Mouse (Mus musculus): Measurements from ENCODE around the gene Otop3. TPM values are rescaled to one million over a fixed set of nuclear protein-coding genes. Genes with fewer than 3 reads are reported as not detected.

Gene Otop3
- polyA plus RNA-seq, 1 experiment: not detected

- H3K27me3 ChIP-seq (ENCODE audit: control insufficient read depth, insufficient read depth, insufficient read length): no peaks in the 10 kb centered on the region
- H3K4me3 ChIP-seq (ENCODE audit: insufficient read depth, poor library complexity, severe bottlenecking): no peak overlapping the region
- no peaks in the 10 kb centered on the region for H3K79me2 ChIP-seq (ENCODE audit: control insufficient read depth, insufficient read depth)
- H3K79me3 ChIP-seq (ENCODE audit: low read depth): no peaks in the 10 kb centered on the region
- H3K36me3 ChIP-seq (ENCODE audit: control insufficient read depth, insufficient read depth): no peaks in the 10 kb centered on the region
- no peak for TF ChIP-seq MYOG (IDR thresholded peaks at IDR 0.05; ENCODE audit: control insufficient read depth, extremely low read depth, insufficient read length)
- TF ChIP-seq FOSL1 (IDR thresholded peaks at IDR 0.05; ENCODE audit: insufficient read depth, low read length, poor library complexity, severe bottlenecking): no peak
- no peak for TF ChIP-seq MAX (IDR thresholded peaks at IDR 0.05)
- no peak for TF ChIP-seq CEBPB (IDR thresholded peaks at IDR 0.05; ENCODE audit: low read depth)
- TF ChIP-seq CTCF (IDR thresholded peaks at IDR 0.05; ENCODE audit: control insufficient read depth, insufficient read depth, insufficient read length): no peak
- TF ChIP-seq USF1 (IDR thresholded peaks at IDR 0.05; ENCODE audit: low read depth): no peak
- TF ChIP-seq MYOD1 (IDR thresholded peaks at IDR 0.05; ENCODE audit: control insufficient read depth, insufficient read length, low read depth): no peak
- H3ac ChIP-seq (ENCODE audit: control insufficient read depth, insufficient read length, low read depth): no peak overlapping the region
Measured at GRCm38 (mm10) chr11:115359726-115360125, 25.2 kb downstream of the Otop3 start.

GRCm38 (mm10) chr11:115364136-115364535 is 29.6 kb downstream of the Otop3 start:
- H3ac ChIP-seq (ENCODE audit: control insufficient read depth, insufficient read length, low read depth): no peak overlapping the region
- no peaks in the 10 kb centered on the region for H3K79me3 ChIP-seq (ENCODE audit: low read depth)
- H3K27me3 ChIP-seq (ENCODE audit: control insufficient read depth, insufficient read depth, insufficient read length): no peaks in the 10 kb centered on the region
- H3K36me3 ChIP-seq (ENCODE audit: control insufficient read depth, insufficient read depth): no peaks in the 10 kb centered on the region
- no peak overlapping the region for H3K4me3 ChIP-seq (ENCODE audit: insufficient read depth, poor library complexity, severe bottlenecking)
- no peaks in the 10 kb centered on the region for H3K79me2 ChIP-seq (ENCODE audit: control insufficient read depth, insufficient read depth)
- TF ChIP-seq FOSL1 (IDR thresholded peaks at IDR 0.05; ENCODE audit: insufficient read depth, low read length, poor library complexity, severe bottlenecking): no peak
- no peak for TF ChIP-seq USF1 (IDR thresholded peaks at IDR 0.05; ENCODE audit: low read depth)
- no peak for TF ChIP-seq CTCF (IDR thresholded peaks at IDR 0.05; ENCODE audit: control insufficient read depth, insufficient read depth, insufficient read length)
- no peak for TF ChIP-seq MYOD1 (IDR thresholded peaks at IDR 0.05; ENCODE audit: control insufficient read depth, insufficient read length, low read depth)
- TF ChIP-seq MAX (IDR thresholded peaks at IDR 0.05): no peak
- no peak for TF ChIP-seq CEBPB (IDR thresholded peaks at IDR 0.05; ENCODE audit: low read depth)
- TF ChIP-seq MYOG (IDR thresholded peaks at IDR 0.05; ENCODE audit: control insufficient read depth, extremely low read depth, insufficient read length): no peak

GRCm38 (mm10) chr11:115366039-115366705 is 31.6 kb downstream of the Otop3 start:
- no peaks in the 10 kb centered on the region for H3K27me3 ChIP-seq (ENCODE audit: control insufficient read depth, insufficient read depth, insufficient read length)
- H3K4me3 ChIP-seq (ENCODE audit: insufficient read depth, poor library complexity, severe bottlenecking): no peak overlapping the region
- H3K36me3 ChIP-seq (ENCODE audit: control insufficient read depth, insufficient read depth): no peaks in the 10 kb centered on the region
- no peak overlapping the region for H3ac ChIP-seq (ENCODE audit: control insufficient read depth, insufficient read length, low read depth)
- no peaks in the 10 kb centered on the region for H3K79me2 ChIP-seq (ENCODE audit: control insufficient read depth, insufficient read depth)
- H3K79me3 ChIP-seq (ENCODE audit: low read depth): no peaks in the 10 kb centered on the region
- TF ChIP-seq CTCF (IDR thresholded peaks at IDR 0.05; ENCODE audit: control insufficient read depth, insufficient read depth, insufficient read length): no peak
- no peak for TF ChIP-seq CEBPB (IDR thresholded peaks at IDR 0.05; ENCODE audit: low read depth)
- no peak for TF ChIP-seq MAX (IDR thresholded peaks at IDR 0.05)
- no peak for TF ChIP-seq MYOD1 (IDR thresholded peaks at IDR 0.05; ENCODE audit: control insufficient read depth, insufficient read length, low read depth)
- no peak for TF ChIP-seq FOSL1 (IDR thresholded peaks at IDR 0.05; ENCODE audit: insufficient read depth, low read length, poor library complexity, severe bottlenecking)
- TF ChIP-seq USF1 (IDR thresholded peaks at IDR 0.05; ENCODE audit: low read depth): no peak
- no peak for TF ChIP-seq MYOG (IDR thresholded peaks at IDR 0.05; ENCODE audit: control insufficient read depth, extremely low read depth, insufficient read length)

GRCm38 (mm10) chr11:115366706-115367394 is 32.3 kb downstream of the Otop3 start:
- Histone ChIP-seq H3K79me3 (ENCODE audit: low read depth) (no peaks in the 10 kb centered on the region), H3K4me3 (ENCODE audit: insufficient read depth, poor library complexity, severe bottlenecking) (peak overlapping the region; percentile 26), H3ac (ENCODE audit: control insufficient read depth, insufficient read length, low read depth) (peak overlapping the region; percentile 51), H3K36me3 (ENCODE audit: control insufficient read depth, insufficient read depth) (no peaks in the 10 kb centered on the region), H3K27me3 (ENCODE audit: control insufficient read depth, insufficient read depth, insufficient read length) (no peaks in the 10 kb centered on the region), H3K79me2 (ENCODE audit: control insufficient read depth, insufficient read depth) (no peaks in the 10 kb centered on the region)
- TF ChIP-seq MYOD1 (IDR thresholded peaks at IDR 0.05; ENCODE audit: control insufficient read depth, insufficient read length, low read depth) (no peak), USF1 (IDR thresholded peaks at IDR 0.05; ENCODE audit: low read depth) (no peak), FOSL1 (IDR thresholded peaks at IDR 0.05; ENCODE audit: insufficient read depth, low read length, poor library complexity, severe bottlenecking) (no peak), CEBPB (IDR thresholded peaks at IDR 0.05; ENCODE audit: low read depth) (no peak), CTCF (IDR thresholded peaks at IDR 0.05; ENCODE audit: control insufficient read depth, insufficient read depth, insufficient read length) (no peak), MAX (IDR thresholded peaks at IDR 0.05) (no peak), MYOG (IDR thresholded peaks at IDR 0.05; ENCODE audit: control insufficient read depth, extremely low read depth, insufficient read length) (no peak)

GRCm38 (mm10) chr11:115367395-115367944 is 32.9 kb downstream of the Otop3 start, which contains the start of gene Hid1:
TSS of gene Hid1 (minus strand) at chr11:115367756.
- no peaks in the 10 kb centered on the region for H3K79me2 ChIP-seq (ENCODE audit: control insufficient read depth, insufficient read depth)
- peak; percentile 66 for TF ChIP-seq MYOD1 (IDR thresholded peaks at IDR 0.05; ENCODE audit: control insufficient read depth, insufficient read length, low read depth)
- no peak for TF ChIP-seq CEBPB (IDR thresholded peaks at IDR 0.05; ENCODE audit: low read depth)
- H3K4me3 ChIP-seq (ENCODE audit: insufficient read depth, poor library complexity, severe bottlenecking): peak within 1 kb of the TSS; percentile 26
- H3K79me3 ChIP-seq (ENCODE audit: low read depth): no peaks in the 10 kb centered on the region
- no peaks in the 10 kb centered on the region for H3K27me3 ChIP-seq (ENCODE audit: control insufficient read depth, insufficient read depth, insufficient read length)
- H3ac ChIP-seq (ENCODE audit: control insufficient read depth, insufficient read length, low read depth): peak within 1 kb of the TSS; percentile 51
- no peaks in the 10 kb centered on the region for H3K36me3 ChIP-seq (ENCODE audit: control insufficient read depth, insufficient read depth)

Data from C2C12 (cell line).